Mouse (Mus musculus): ENCODE results near the gene Gtf2e1. TPM values are rescaled to one million over a fixed set of nuclear protein-coding genes. Genes with fewer than 3 reads are reported as not detected.

Gtf2e1 gene
- polyA plus RNA-seq, 1 experiment from 2014 or later, result 41.9 TPM

- Histone ChIP-seq H3K9me3 (replicated peaks) (no peaks in the 10 kb centered on the region), H3K27ac (no peak overlapping the region), H3K9ac (no peak overlapping the region), H3K36me3 (ENCODE audit: poor library complexity, severe bottlenecking) (peaks cover 54% of the 10 kb centered on the region), H3K4me3 (no peak overlapping the region), H3K27me3 (no peaks in the 10 kb centered on the region), H3K4me2 (no peak overlapping the region), H3K4me1 (no peaks in the 10 kb centered on the region)
- no peak for ATAC-seq
- WGBS, result 89% methylated on average over 6 of the region's 6 CpGs
Observed at GRCm38 (mm10) chr16:37516376-37516993, 23.1 kb downstream of the Gtf2e1 start.

- 85% methylated on average over 8 of the region's 8 CpGs for WGBS
- ATAC-seq, result no peak
- H3K27ac ChIP-seq, result no peak overlapping the region
- H3K36me3 ChIP-seq (ENCODE audit: poor library complexity, severe bottlenecking), result peaks cover 52% of the 10 kb centered on the region
- no peak overlapping the region for H3K4me3 ChIP-seq
- no peaks in the 10 kb centered on the region for H3K27me3 ChIP-seq
- H3K4me2 ChIP-seq, result no peak overlapping the region
- H3K4me1 ChIP-seq, result no peaks in the 10 kb centered on the region
- H3K9me3 ChIP-seq (replicated peaks), result no peaks in the 10 kb centered on the region
- no peak overlapping the region for H3K9ac ChIP-seq
Observed at GRCm38 (mm10) chr16:37514644-37515043, 24.9 kb downstream of the Gtf2e1 start.

DNA sequence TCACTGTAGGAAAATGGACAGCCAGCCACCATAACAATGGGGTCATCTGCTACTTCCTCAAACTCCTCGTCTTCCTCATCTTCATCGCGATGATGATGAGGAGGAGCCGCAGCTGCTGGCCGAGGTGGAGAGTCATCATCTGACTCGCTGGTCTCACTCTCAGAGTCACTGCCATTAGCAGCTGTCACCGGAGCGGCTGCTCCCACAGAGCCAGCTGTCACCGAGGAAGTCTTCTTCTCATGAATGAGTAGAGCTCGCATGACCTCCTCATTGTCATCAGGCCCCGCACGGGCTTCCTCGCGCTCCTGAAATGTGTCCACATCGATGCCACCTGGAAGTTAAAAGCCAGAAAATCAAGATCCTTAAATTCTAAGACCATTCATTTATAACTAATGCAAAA lies 28.1 kb downstream of the Gtf2e1 start:
- 94% methylated on average over 15 of the region's 15 CpGs for WGBS
- ATAC-seq, result no peak
- Histone ChIP-seq H3K4me1 (peaks cover 14% of the 10 kb centered on the region), H3K4me2 (no peak overlapping the region), H3K36me3 (ENCODE audit: poor library complexity, severe bottlenecking) (peaks cover 42% of the 10 kb centered on the region), H3K9me3 (replicated peaks) (no peaks in the 10 kb centered on the region), H3K27ac (no peak overlapping the region), H3K27me3 (no peaks in the 10 kb centered on the region), H3K9ac (no peak overlapping the region), H3K4me3 (no peak overlapping the region)

GRCm38 (mm10) chr16:37506751-37507150 lies 32.8 kb downstream of the Gtf2e1 start:
- peaks cover 19% of the 10 kb centered on the region for H3K36me3 ChIP-seq (ENCODE audit: poor library complexity, severe bottlenecking)
- 83% methylated on average over 9 of the region's 9 CpGs for WGBS
- no peak overlapping the region for H3K9ac ChIP-seq
- H3K9me3 ChIP-seq (replicated peaks), result no peaks in the 10 kb centered on the region
- no peak overlapping the region for H3K4me2 ChIP-seq
- ATAC-seq, result no peak
- H3K4me3 ChIP-seq, result no peak overlapping the region
- H3K27me3 ChIP-seq, result no peaks in the 10 kb centered on the region
- H3K27ac ChIP-seq, result peak overlapping the region; percentile 36; the same call in 1 of the 2 replicates
- H3K4me1 ChIP-seq, result peaks cover 18% of the 10 kb centered on the region

- ATAC-seq, result no peak
- peaks cover 18% of the 10 kb centered on the region for H3K4me1 ChIP-seq
- no peaks in the 10 kb centered on the region for H3K9me3 ChIP-seq (replicated peaks)
- WGBS, result 34% methylated on average over 1 of the region's 1 CpGs
- H3K27ac ChIP-seq, result no peak overlapping the region
- no peak overlapping the region for H3K9ac ChIP-seq
- H3K4me2 ChIP-seq, result no peak overlapping the region
- no peak overlapping the region for H3K4me3 ChIP-seq
- no peaks in the 10 kb centered on the region for H3K27me3 ChIP-seq
- H3K36me3 ChIP-seq (ENCODE audit: poor library complexity, severe bottlenecking), result no peaks in the 10 kb centered on the region
Observed at GRCm38 (mm10) chr16:37504517-37504916, 35.1 kb downstream of the Gtf2e1 start.

DNA sequence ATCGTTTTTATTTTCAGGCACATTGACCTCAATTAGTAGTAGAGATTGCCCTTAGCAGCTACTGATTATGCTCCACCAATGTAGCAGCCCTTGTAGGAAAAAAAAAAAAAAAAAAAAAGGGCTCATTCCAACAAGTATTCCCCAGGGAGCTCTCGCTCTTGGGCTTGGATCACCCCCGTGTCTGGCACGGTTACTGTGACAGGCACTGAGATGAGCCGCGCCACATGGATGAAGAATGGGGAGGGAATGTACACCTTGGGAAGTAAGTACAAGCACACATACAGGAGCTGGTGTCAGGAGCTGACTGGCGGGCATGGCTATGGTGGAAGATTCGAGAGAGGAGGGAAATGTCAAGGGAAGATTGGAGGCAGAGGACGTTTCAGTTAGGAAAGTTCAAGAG lies 41.0 kb downstream of the Gtf2e1 start:
- H3K27ac ChIP-seq, result no peak overlapping the region
- H3K4me2 ChIP-seq, result no peak overlapping the region
- 84% methylated on average over 9 of the region's 9 CpGs for WGBS

DNA sequence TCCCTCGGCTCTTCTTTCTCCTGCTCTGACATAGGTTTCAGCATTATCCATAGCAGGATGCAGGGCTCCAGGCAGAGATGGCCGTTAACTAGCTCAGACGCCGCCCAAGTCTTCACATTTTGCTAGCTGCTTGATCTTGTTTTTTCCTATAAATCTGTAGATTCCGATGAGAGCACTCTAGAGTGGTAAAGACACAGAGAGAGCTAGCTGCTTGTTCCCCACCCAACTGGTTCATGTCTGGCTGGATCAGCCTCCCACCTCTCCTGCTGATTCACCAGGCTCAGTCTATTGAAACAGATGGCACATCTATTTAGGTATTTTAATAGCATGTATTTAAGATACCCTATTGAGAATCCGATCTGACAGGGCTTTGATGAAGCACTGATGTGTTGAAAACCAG lies 44.6 kb downstream of the Gtf2e1 start:
- WGBS, result 76% methylated on average over 6 of the region's 6 CpGs
- peak; percentile 45; the same call in 1 of the 2 replicates for ATAC-seq
- Histone ChIP-seq H3K27me3 (no peaks in the 10 kb centered on the region), H3K27ac (no peak overlapping the region), H3K9ac (no peak overlapping the region), H3K4me2 (no peak overlapping the region), H3K4me3 (no peak overlapping the region), H3K9me3 (replicated peaks) (no peaks in the 10 kb centered on the region), H3K36me3 (ENCODE audit: poor library complexity, severe bottlenecking) (no peaks in the 10 kb centered on the region), H3K4me1 (no peaks in the 10 kb centered on the region)

More for the DNA sequence above, 41.0 kb downstream of the Gtf2e1 start:
- Histone ChIP-seq H3K4me3 (no peak overlapping the region), H3K27me3 (no peaks in the 10 kb centered on the region), H3K9me3 (replicated peaks) (no peaks in the 10 kb centered on the region), H3K4me1 (no peaks in the 10 kb centered on the region), H3K36me3 (ENCODE audit: poor library complexity, severe bottlenecking) (no peaks in the 10 kb centered on the region), H3K9ac (no peak overlapping the region)
- no peak for ATAC-seq

GRCm38 (mm10) chr16:37486826-37487612 lies 52.6 kb downstream of the Gtf2e1 start:
- H3K4me2 ChIP-seq, result no peak overlapping the region
- no peaks in the 10 kb centered on the region for H3K27me3 ChIP-seq
- ATAC-seq, result peak; percentile 94
- no peak overlapping the region for H3K4me3 ChIP-seq
- no peaks in the 10 kb centered on the region for H3K9me3 ChIP-seq (replicated peaks)
- peaks cover 7% of the 10 kb centered on the region for H3K4me1 ChIP-seq
- H3K36me3 ChIP-seq (ENCODE audit: poor library complexity, severe bottlenecking), result no peaks in the 10 kb centered on the region
- no peak overlapping the region for H3K9ac ChIP-seq
- WGBS, result 35% methylated on average over 3 of the region's 3 CpGs
- no peak overlapping the region for H3K27ac ChIP-seq

DNA sequence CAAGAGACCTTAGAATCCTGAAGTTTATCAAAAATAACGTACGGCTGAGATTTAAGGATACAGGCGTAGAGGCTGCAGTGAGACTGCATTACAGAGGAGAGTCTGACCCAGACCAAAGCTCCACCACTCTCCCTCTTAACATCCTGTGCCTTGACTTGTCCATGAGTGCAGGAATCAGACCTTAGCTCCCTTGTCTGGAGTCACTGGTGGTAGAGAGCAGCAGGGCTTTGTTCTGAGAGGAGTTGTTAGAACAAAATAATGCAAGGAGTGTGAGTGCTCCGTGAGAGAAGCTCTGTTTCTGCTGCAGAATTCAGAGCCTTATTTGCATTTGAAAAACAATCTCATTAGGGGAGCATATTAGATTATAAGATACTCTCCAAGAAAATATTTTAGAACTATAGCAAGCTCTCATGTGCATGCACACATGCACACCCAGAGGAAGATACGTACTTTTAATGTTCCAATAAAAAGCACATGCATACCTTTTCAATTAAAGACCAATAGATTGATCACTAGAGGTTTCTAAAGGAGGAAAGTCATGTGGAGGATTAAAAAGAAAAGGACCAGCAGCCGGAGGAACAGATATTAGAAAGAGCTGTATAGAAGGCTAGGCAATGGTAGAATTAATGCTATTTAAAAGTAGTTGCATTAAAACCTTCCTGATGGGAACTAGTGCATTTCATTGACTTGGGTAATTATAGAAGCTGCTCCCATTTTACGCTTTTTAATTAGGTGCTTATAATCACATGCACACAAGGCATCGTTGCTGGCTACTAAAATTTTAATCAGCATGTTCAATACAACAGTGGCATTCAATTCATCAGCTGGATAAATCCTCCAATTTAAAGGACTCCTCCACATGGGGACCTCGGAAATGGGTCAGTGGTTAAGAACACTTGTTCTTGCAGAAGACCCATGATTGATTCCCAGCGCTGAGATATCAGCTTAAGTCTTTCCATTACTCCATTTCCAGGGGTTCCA lies 61.0 kb downstream of the Gtf2e1 start:
- Histone ChIP-seq H3K36me3 (ENCODE audit: poor library complexity, severe bottlenecking) (no peaks in the 10 kb centered on the region), H3K27me3 (no peaks in the 10 kb centered on the region), H3K9me3 (replicated peaks) (no peaks in the 10 kb centered on the region), H3K4me2 (0 out of 2 replicates have a peak overlapping the region, but pooled peaks have one; percentile 12), H3K4me1 (peaks cover 17% of the 10 kb centered on the region), H3K4me3 (no peak overlapping the region), H3K27ac (peak overlapping the region; percentile 44), H3K9ac (no peak overlapping the region)
- 31% methylated on average over 10 of the region's 10 CpGs for WGBS
- ATAC-seq, result peak; percentile 69

- H3K4me2 ChIP-seq, result no peak overlapping the region
- 56% methylated on average over 5 of the region's 5 CpGs for WGBS
- peak overlapping the region; percentile 19; the same call in 1 of the 2 replicates for H3K27ac ChIP-seq
Observed at GRCm38 (mm10) chr16:37472620-37473312, 66.8 kb downstream of the Gtf2e1 start.

GRCm38 (mm10) chr16:37469595-37469994 lies 70.0 kb downstream of the Gtf2e1 start:
- H3K27ac ChIP-seq, result no peak overlapping the region
- H3K9me3 ChIP-seq (replicated peaks), result no peaks in the 10 kb centered on the region
- peak; percentile 53; the same call in 1 of the 2 replicates for ATAC-seq
- H3K9ac ChIP-seq, result no peak overlapping the region
- H3K4me1 ChIP-seq, result peaks cover 7% of the 10 kb centered on the region; the same call in 1 of the 2 replicates
- no peak overlapping the region for H3K4me3 ChIP-seq
- no peaks in the 10 kb centered on the region for H3K36me3 ChIP-seq (ENCODE audit: poor library complexity, severe bottlenecking)
- no peaks in the 10 kb centered on the region for H3K27me3 ChIP-seq
- WGBS, result 63% methylated on average over 3 of the region's 3 CpGs
- H3K4me2 ChIP-seq, result no peak overlapping the region

More at GRCm38 (mm10) chr16:37472620-37473312, 66.8 kb downstream of the Gtf2e1 start:
- no peak overlapping the region for H3K9ac ChIP-seq
- no peak overlapping the region for H3K4me3 ChIP-seq
- H3K9me3 ChIP-seq (replicated peaks), result no peaks in the 10 kb centered on the region
- ATAC-seq, result no peak
- no peaks in the 10 kb centered on the region for H3K27me3 ChIP-seq
- H3K4me1 ChIP-seq, result peaks cover 12% of the 10 kb centered on the region; the same call in 1 of the 2 replicates
- no peaks in the 10 kb centered on the region for H3K36me3 ChIP-seq (ENCODE audit: poor library complexity, severe bottlenecking)

Measured in forebrain, embryonic 13.5 days (tissue).